In the genomic region with DNA sequence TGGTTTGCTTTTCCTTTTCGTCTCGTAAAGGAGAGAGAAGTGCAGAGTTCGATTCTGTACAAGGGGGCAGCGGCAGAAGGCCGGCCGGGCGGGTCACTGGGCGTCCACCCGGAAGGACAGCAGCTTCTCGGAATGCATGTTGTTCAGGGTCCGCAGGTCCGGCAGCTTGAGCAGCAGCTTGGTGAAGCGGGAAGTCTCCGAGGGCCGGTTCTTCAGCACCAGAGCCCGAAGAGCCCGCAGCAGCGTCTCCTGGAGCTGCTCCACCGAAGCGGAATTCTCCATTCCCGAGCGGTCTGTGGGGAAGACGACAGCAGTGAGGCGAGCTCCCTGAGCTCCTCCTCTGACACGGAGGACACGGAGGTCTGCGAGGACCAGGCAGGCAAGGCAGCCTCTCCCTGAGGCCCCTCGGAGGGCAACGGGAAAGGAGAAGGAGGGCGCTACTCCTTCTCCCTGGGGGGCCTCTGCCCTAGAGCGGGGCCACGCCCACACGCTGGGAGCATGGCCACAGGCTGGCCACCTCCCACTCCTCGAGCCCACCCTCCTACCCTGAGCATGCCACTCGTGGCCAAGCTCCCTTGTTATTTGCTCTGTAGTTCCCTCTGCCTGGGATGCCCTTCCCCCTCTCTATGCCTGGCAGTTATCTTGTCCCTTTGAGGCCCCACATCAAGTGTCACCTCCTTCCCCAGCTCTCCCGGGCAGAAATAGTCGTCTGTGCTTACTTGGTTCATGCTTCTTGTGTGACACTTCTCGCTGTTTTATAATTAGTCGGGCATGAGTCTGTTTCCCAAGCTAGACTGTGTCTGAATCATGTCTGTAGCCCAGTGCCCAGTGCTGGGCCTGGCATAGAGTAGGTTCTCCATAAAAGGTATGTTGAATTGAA, we compare ENCODE assay signal across 8 mouse cellular contexts. TPM values are rescaled to one million over a fixed set of nuclear protein-coding genes. Genes with fewer than 3 reads are reported as not detected.
DNase-seq lines count a peak whose midpoint lies in the region; ATAC-seq lines count a peak whose summit lies in the region.

No protein-coding gene starts in this region.

- H3K9me3 ChIP-seq in forebrain, embryonic 13.5 days (replicated peaks): no peaks in the 10 kb centered on the region
- H3K9me3 ChIP-seq in hindbrain, embryonic 14.5 days (ENCODE audit: control insufficient read depth, low read length): no peaks in the 10 kb centered on the region
- no peaks in the 10 kb centered on the region for H3K9me3 ChIP-seq in liver, embryonic 15.5 days (replicated peaks)
- H3K9me3 ChIP-seq in stomach, embryonic 15.5 days: no peaks in the 10 kb centered on the region

- peak overlapping the region; percentile 25 for H3K4me3 ChIP-seq in forebrain, embryonic 13.5 days
- H3K4me3 ChIP-seq in hindbrain, embryonic 14.5 days (replicated peaks; ENCODE audit: low read length): no peak overlapping the region
- peak overlapping the region; percentile 54 for H3K4me3 ChIP-seq in liver, embryonic 15.5 days (replicated peaks)
- H3K4me3 ChIP-seq in stomach, embryonic 15.5 days (replicated peaks): peak overlapping the region; percentile 11

- H3K4me1 ChIP-seq in forebrain, embryonic 13.5 days: peaks cover 62% of the 10 kb centered on the region
- peaks cover 42% of the 10 kb centered on the region for H3K4me1 ChIP-seq in hindbrain, embryonic 14.5 days (replicated peaks; ENCODE audit: control insufficient read depth, insufficient read depth, low read length)
- H3K4me1 ChIP-seq in liver, embryonic 15.5 days (replicated peaks): peaks cover 98% of the 10 kb centered on the region
- peaks cover 59% of the 10 kb centered on the region for H3K4me1 ChIP-seq in stomach, embryonic 15.5 days

- peak overlapping the region; percentile 58 for H3K9ac ChIP-seq in forebrain, embryonic 13.5 days
- H3K9ac ChIP-seq in hindbrain, embryonic 14.5 days: no peak overlapping the region
- H3K9ac ChIP-seq in liver, embryonic 15.5 days: peak overlapping the region; percentile 65
- H3K9ac ChIP-seq in stomach, embryonic 15.5 days: no peak overlapping the region

- peaks cover 64% of the 10 kb centered on the region for H3K36me3 ChIP-seq in forebrain, embryonic 13.5 days (ENCODE audit: poor library complexity, severe bottlenecking)
- H3K36me3 ChIP-seq in hindbrain, embryonic 14.5 days (replicated peaks; ENCODE audit: control insufficient read depth, insufficient read depth): peaks cover 67% of the 10 kb centered on the region
- H3K36me3 ChIP-seq in liver, embryonic 15.5 days (replicated peaks): peaks cover 38% of the 10 kb centered on the region
- peaks cover 30% of the 10 kb centered on the region for H3K36me3 ChIP-seq in stomach, embryonic 15.5 days

- H3K27ac ChIP-seq in forebrain, embryonic 13.5 days: peak overlapping the region; percentile 88
- peak overlapping the region; percentile 77 for H3K27ac ChIP-seq in hindbrain, embryonic 14.5 days
- H3K27ac ChIP-seq in liver, embryonic 15.5 days (replicated peaks): peak overlapping the region; percentile 92
- H3K27ac ChIP-seq in stomach, embryonic 15.5 days: peak overlapping the region; percentile 69

- WGBS in forebrain, embryonic 13.5 days: 26% methylated on average over 38 of the region's 39 CpGs
- 21% methylated on average over 35 of the region's 39 CpGs for WGBS in hindbrain, embryonic 14.5 days
- 20% methylated on average over 39 of the region's 39 CpGs for WGBS in liver, embryonic 15.5 days (ENCODE audit: insufficient replicate concordance)
- 30% methylated on average over 39 of the region's 39 CpGs for WGBS in stomach, embryonic 15.5 days

- H3K27me3 ChIP-seq in forebrain, embryonic 13.5 days: no peaks in the 10 kb centered on the region
- H3K27me3 ChIP-seq in hindbrain, embryonic 14.5 days (ENCODE audit: control insufficient read depth, insufficient read depth, low read length): no peaks in the 10 kb centered on the region
- H3K27me3 ChIP-seq in liver, embryonic 15.5 days: no peaks in the 10 kb centered on the region
- no peaks in the 10 kb centered on the region for H3K27me3 ChIP-seq in stomach, embryonic 15.5 days (replicated peaks)

- ATAC-seq in forebrain, embryonic 13.5 days: no peak
- no peak for ATAC-seq in hindbrain, embryonic 14.5 days (ENCODE audit: low FRiP score)
- peak; percentile 65 for ATAC-seq in liver, embryonic 15.5 days (ENCODE audit: insufficient read depth)
- peak; percentile 15; the same call in 1 of the 2 replicates for ATAC-seq in stomach, embryonic 15.5 days (ENCODE audit: insufficient read depth, low FRiP score, low read depth)

- peak overlapping the region; percentile 53 for H3K4me2 ChIP-seq in forebrain, embryonic 13.5 days
- peak overlapping the region; percentile 33 for H3K4me2 ChIP-seq in hindbrain, embryonic 14.5 days (replicated peaks)
- peak overlapping the region; percentile 87 for H3K4me2 ChIP-seq in liver, embryonic 15.5 days
- peak overlapping the region; percentile 43 for H3K4me2 ChIP-seq in stomach, embryonic 15.5 days

- peak; percentile 65 for DNase-seq in cerebellum, adult 9-11 months
- DNase-seq in cerebellum, postnatal 4 days (ENCODE audit: low spot score in 2 of 2): no peak
- peak; percentile 54 for DNase-seq in Muller cell, postnatal 12 days (ENCODE audit: inconsistent ontology term)
- no peak for DNase-seq in hindbrain, embryonic 14.5 days (ENCODE audit: low spot score)
- DNase-seq in layer of hippocampus, adult 8-10 months (ENCODE audit: low spot score in 2 of 2): no peak

RNA-seq across cellular contexts. Expression of gene Nr1d1, which starts 6.8 kb away (rescaled TPM):
- polyA plus RNA-seq in forebrain, embryonic 13.5 days (2015; fragmentation: Nextera tagmentation; extraction: Ambion mirVana): 2.1 and 2.3 TPM in 2 replicates
- 3.4 and 4.1 TPM in 2 replicates for polyA plus RNA-seq in hindbrain, embryonic 14.5 days (2014; fragmentation: Nextera tagmentation; extraction: Ambion mirVana)
- polyA plus RNA-seq in liver, embryonic 15.5 days (2015; fragmentation: Nextera tagmentation; extraction: Ambion mirVana): 0.63 and 0.85 TPM in 2 replicates
- polyA plus RNA-seq in stomach, embryonic 15.5 days (2015; fragmentation: Nextera tagmentation; extraction: Ambion mirVana): 2.4 and 2.5 TPM in 2 replicates
- total RNA-seq in layer of hippocampus, adult 8-10 months (2022): 10 to 100 TPM; 86.6 to 99.6 (median 92.7) TPM

RNA-seq across cellular contexts. Expression of gene Msl1, which starts 26.9 kb away (rescaled TPM):
- polyA plus RNA-seq in forebrain, embryonic 13.5 days (2015; fragmentation: Nextera tagmentation; extraction: Ambion mirVana): 31.3 and 32.9 TPM in 2 replicates
- polyA plus RNA-seq in hindbrain, embryonic 14.5 days (2014; fragmentation: Nextera tagmentation; extraction: Ambion mirVana): 23.6 and 24.1 TPM in 2 replicates
- polyA plus RNA-seq in liver, embryonic 15.5 days (2015; fragmentation: Nextera tagmentation; extraction: Ambion mirVana): 5.2 and 5.8 TPM in 2 replicates
- 23.0 and 23.6 TPM in 2 replicates for polyA plus RNA-seq in stomach, embryonic 15.5 days (2015; fragmentation: Nextera tagmentation; extraction: Ambion mirVana)
- 100 to 1,000 TPM; 140 to 201 (median 177) TPM for total RNA-seq in layer of hippocampus, adult 8-10 months (2022)

RNA-seq across cellular contexts. Expression of gene Thra, which starts 27.9 kb away (rescaled TPM):
- polyA plus RNA-seq in forebrain, embryonic 13.5 days (2015; fragmentation: Nextera tagmentation; extraction: Ambion mirVana): 93.5 and 95.2 TPM in 2 replicates
- polyA plus RNA-seq in hindbrain, embryonic 14.5 days (2014; fragmentation: Nextera tagmentation; extraction: Ambion mirVana): 165 and 181 TPM in 2 replicates
- 7.2 and 7.6 TPM in 2 replicates for polyA plus RNA-seq in liver, embryonic 15.5 days (2015; fragmentation: Nextera tagmentation; extraction: Ambion mirVana)
- 42.7 and 44.7 TPM in 2 replicates for polyA plus RNA-seq in stomach, embryonic 15.5 days (2015; fragmentation: Nextera tagmentation; extraction: Ambion mirVana)
- total RNA-seq in layer of hippocampus, adult 8-10 months (2022): 100 to 1,000 TPM; 919 to 985 (median 938) TPM

RNA-seq across cellular contexts. Expression of gene Casc3, which starts 36.3 kb away (rescaled TPM):
- 46.4 and 51.1 TPM in 2 replicates for polyA plus RNA-seq in forebrain, embryonic 13.5 days (2015; fragmentation: Nextera tagmentation; extraction: Ambion mirVana)
- 49.3 and 57.4 TPM in 2 replicates for polyA plus RNA-seq in hindbrain, embryonic 14.5 days (2014; fragmentation: Nextera tagmentation; extraction: Ambion mirVana)
- 14.4 and 16.2 TPM in 2 replicates for polyA plus RNA-seq in liver, embryonic 15.5 days (2015; fragmentation: Nextera tagmentation; extraction: Ambion mirVana)
- polyA plus RNA-seq in stomach, embryonic 15.5 days (2015; fragmentation: Nextera tagmentation; extraction: Ambion mirVana): 31.7 and 35.3 TPM in 2 replicates
- total RNA-seq in layer of hippocampus, adult 8-10 months (2022): 10 to 100 TPM; 50.5 to 64.9 (median 59.4) TPM

RNA-seq across cellular contexts. Expression of gene Med24, which starts 39.1 kb away (rescaled TPM):
- 79.0 and 86.0 TPM in 2 replicates for polyA plus RNA-seq in forebrain, embryonic 13.5 days (2015; fragmentation: Nextera tagmentation; extraction: Ambion mirVana)
- polyA plus RNA-seq in hindbrain, embryonic 14.5 days (2014; fragmentation: Nextera tagmentation; extraction: Ambion mirVana): 58.4 and 62.7 TPM in 2 replicates
- polyA plus RNA-seq in liver, embryonic 15.5 days (2015; fragmentation: Nextera tagmentation; extraction: Ambion mirVana): 24.2 and 27.7 TPM in 2 replicates
- 36.4 and 39.7 TPM in 2 replicates for polyA plus RNA-seq in stomach, embryonic 15.5 days (2015; fragmentation: Nextera tagmentation; extraction: Ambion mirVana)
- total RNA-seq in layer of hippocampus, adult 8-10 months (2022): 100 to 1,000 TPM; 118 to 162 (median 138) TPM

Comparison
In these comparisons a context has a peak if more than half of its experiments do, and no peak if none do; other contexts are left out.
1. DNase-seq: peak in cerebellum, adult 9-11 months (single experiment) and Muller cell, postnatal 12 days (single experiment); none in cerebellum, postnatal 4 days (0 of 2), hindbrain, embryonic 14.5 days (single experiment) and layer of hippocampus, adult 8-10 months (0 of 2).
2. ATAC-seq: peak in liver, embryonic 15.5 days (single experiment) and stomach, embryonic 15.5 days (single experiment); none in forebrain, embryonic 13.5 days (single experiment) and hindbrain, embryonic 14.5 days (single experiment).
3. H3K4me2 ChIP-seq: peak in every context shown above with its lines; median percentile 87 in liver, embryonic 15.5 days; 53 in forebrain, embryonic 13.5 days; 43 in stomach, embryonic 15.5 days; 33 in hindbrain, embryonic 14.5 days.
4. H3K9ac ChIP-seq: peak in forebrain, embryonic 13.5 days (single experiment) and liver, embryonic 15.5 days (single experiment); none in hindbrain, embryonic 14.5 days (single experiment) and stomach, embryonic 15.5 days (single experiment).
5. Peak in every context shown above with its lines, with median percentiles within 50 percentile points of each other: H3K27ac ChIP-seq.